Mouse (Mus musculus): ENCODE data around the gene Tiparp. TPM values are rescaled to one million over a fixed set of nuclear protein-coding genes. Genes with fewer than 3 reads are reported as not detected.
A peak's percentile ranks its signal among the peaks of the same experiment; 100 is the strongest.

Gene Tiparp
- polyA plus RNA-seq (2012; ENCODE audit: insufficient read depth, insufficient read length, missing spikeins) = 24.6 and 26.1 TPM in 2 replicates

DNA sequence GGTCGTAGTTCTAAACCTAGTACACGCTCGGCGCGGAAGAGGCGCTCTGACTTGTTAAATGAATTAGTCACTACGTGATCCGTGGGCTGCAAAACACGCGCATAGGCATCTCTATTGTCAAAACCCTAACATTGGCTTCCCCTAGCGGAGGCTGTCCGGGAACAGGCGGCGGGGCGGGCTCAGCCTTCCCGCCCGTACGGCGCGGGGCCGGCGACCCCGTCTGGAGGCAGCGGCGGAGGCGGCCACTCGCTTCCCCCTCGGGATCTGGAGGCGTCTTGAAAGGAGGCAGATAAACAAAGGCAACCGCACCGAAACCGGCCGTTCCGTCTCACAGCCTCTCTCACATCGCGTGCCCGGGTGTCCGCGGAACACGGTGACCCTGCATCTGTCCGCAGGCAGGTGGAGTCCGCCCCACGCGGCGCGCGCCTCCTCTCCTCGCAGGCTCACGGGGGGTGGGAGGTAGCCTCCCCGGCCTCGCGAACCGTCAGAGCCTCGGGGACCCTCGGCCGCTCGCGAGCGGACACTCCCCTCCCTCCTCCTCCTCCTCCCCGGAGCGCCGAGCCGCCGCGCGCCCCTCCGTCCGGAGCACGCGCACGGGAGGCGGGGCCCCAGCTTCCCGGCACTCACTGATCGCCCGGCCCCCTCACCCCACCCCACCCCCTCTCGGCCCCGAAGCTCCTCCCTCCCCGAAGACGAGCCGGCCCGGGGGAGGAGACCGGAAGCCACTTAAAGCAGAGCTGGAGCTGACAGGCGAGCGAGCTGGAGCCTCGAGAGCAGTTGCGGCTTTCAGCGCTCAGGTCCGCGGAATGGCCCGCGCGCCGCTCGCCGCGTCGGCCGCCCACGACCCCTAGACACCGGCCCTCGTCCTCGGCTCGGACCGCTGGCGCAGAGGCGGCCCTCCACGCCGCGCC is at the start of gene Tiparp:
TSS of gene Tiparp (plus strand) at position 720 of the 911 bp plus-strand sequence.
- Histone ChIP-seq H3K4me1 (ENCODE audit: control insufficient read depth, insufficient read depth, low read length) (peaks cover 18% of the 10 kb centered on the region), H3K27ac (ENCODE audit: insufficient read depth, low read depth, low read length) (peak within 1 kb of the TSS; percentile 85), H3K4me3 (ENCODE audit: insufficient read depth, low read length) (peak within 1 kb of the TSS; percentile 92)
- TF ChIP-seq CTCF (IDR thresholded peaks at IDR 0.05; ENCODE audit: low read depth, low read length) (no peak), POLR2A (IDR thresholded peaks at IDR 0.05; ENCODE audit: borderline replicate concordance, low read depth, low read length) (peak; percentile 93)

DNA sequence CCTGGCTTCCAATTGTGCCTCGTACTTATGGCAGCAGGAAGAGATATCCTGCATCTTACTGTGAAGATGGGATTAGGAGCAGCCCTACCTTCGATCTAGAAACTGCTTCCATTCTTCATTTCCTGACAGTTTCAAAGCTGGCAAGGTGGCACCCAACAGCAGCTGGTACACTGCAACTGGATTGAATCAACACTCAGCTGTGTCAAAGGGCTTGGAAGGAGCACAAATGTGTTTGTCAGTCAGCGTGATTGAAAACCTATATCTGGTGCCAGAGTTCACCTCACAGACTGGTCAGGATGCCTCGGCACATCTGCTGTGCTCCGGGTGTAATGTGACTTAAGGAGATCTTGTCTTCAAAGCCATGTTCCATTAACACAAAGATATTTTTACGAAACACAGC is 47.5 kb upstream of the Tiparp start:
- Histone ChIP-seq H3K4me3 (ENCODE audit: insufficient read depth, low read length) (no peak overlapping the region), H3K4me1 (ENCODE audit: control insufficient read depth, insufficient read depth, low read length) (peaks cover 8% of the 10 kb centered on the region; the same call in 1 of the 2 replicates), H3K27ac (ENCODE audit: insufficient read depth, low read depth, low read length) (no peak overlapping the region)
- TF ChIP-seq CTCF (IDR thresholded peaks at IDR 0.05; ENCODE audit: low read depth, low read length) (no peak), POLR2A (IDR thresholded peaks at IDR 0.05; ENCODE audit: borderline replicate concordance, low read depth, low read length) (no peak)

DNA sequence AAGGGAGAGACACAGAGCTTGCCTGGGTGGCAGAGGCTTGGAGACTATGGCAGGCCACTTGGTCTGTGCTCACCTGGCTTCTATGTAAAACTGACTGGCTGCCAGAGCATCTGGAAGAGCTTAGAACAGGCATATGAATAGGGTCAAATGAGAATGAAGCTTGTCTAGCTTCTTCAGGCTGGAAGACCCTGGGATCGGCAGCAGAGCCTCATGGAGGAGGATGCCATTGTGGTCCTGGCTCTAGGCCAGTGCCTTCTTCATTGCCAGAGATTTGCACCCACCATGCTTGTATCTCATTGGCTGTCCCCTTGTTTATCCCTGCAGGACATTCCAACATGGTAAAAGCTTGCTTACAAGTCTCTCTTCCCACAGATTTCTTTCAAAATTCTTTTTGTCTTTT is 45.9 kb upstream of the Tiparp start:
- Histone ChIP-seq H3K4me3 (ENCODE audit: insufficient read depth, low read length) (no peak overlapping the region), H3K4me1 (ENCODE audit: control insufficient read depth, insufficient read depth, low read length) (peaks cover 8% of the 10 kb centered on the region; the same call in 1 of the 2 replicates), H3K27ac (ENCODE audit: insufficient read depth, low read depth, low read length) (no peak overlapping the region)
- no peak for TF ChIP-seq POLR2A (IDR thresholded peaks at IDR 0.05; ENCODE audit: borderline replicate concordance, low read depth, low read length)
- no peak for TF ChIP-seq CTCF (IDR thresholded peaks at IDR 0.05; ENCODE audit: low read depth, low read length)

DNA sequence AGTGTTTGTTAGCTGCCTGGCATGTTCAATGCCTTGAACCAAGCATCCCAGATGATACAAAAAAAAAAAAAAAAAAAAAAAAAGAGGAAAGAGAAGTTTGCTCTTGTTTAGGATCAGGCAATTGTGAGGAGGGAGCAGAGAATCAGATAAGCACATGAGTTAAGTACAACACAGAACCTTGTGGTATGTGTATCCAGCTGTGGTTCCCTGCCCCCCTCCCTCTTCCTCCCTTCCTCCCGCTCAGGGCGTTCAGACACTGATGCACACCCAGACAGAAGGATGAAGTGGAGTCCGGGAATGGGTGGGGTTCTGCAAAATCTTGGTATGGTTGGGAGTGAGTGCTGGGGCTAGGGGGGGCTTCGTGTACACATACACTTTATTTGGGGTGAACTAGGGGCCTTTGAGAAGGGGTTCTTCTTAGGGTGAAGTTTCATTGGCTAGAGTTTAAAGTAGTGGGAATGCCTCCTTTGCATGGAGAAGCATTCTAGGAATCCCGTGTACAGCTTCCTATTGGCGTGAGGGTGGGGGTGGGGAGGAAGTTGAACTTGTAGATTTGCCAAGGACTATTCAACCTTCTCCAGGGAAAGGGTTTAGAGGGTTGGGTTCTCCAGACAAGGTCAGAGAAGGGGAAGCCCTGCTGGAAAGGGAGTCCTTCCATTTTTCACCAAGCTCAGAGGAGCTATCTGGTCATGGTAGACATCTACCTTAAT is 45.4 kb upstream of the Tiparp start:
- no peak for TF ChIP-seq POLR2A (IDR thresholded peaks at IDR 0.05; ENCODE audit: borderline replicate concordance, low read depth, low read length)
- TF ChIP-seq CTCF (IDR thresholded peaks at IDR 0.05; ENCODE audit: low read depth, low read length) = no peak
- Histone ChIP-seq H3K4me1 (ENCODE audit: control insufficient read depth, insufficient read depth, low read length) (peaks cover 8% of the 10 kb centered on the region; the same call in 1 of the 2 replicates), H3K27ac (ENCODE audit: insufficient read depth, low read depth, low read length) (no peak overlapping the region), H3K4me3 (ENCODE audit: insufficient read depth, low read length) (no peak overlapping the region)

DNA sequence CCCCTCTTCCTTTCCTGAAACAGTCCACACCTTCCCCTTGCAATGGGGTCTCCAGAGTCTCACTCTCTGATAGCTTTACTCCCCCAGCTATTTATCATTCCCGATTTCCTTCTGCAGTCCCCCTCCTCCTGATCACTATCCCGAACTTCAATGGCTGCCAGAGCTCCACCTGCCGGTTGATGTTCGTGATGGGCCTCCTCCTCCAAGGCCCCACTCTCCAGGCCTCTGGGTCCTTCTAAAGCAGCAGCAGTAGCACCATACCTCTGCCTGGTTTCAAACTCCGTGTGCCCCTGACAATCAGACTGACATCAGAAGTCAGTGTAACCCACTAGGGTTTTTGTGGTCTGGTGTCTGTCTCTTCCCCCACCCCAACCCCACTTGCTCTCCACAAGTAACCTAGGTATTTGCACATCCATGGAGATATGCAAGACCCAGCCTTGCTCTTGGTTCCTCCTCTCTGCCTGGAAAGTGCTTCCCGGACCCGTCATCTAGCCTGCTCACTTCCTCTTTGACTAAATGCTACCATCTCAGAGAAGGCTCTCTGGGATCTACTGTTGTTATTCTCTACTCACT is 44.0 kb upstream of the Tiparp start:
- TF ChIP-seq CTCF (IDR thresholded peaks at IDR 0.05; ENCODE audit: low read depth, low read length) (no peak), POLR2A (IDR thresholded peaks at IDR 0.05; ENCODE audit: borderline replicate concordance, low read depth, low read length) (no peak)
- Histone ChIP-seq H3K4me1 (ENCODE audit: control insufficient read depth, insufficient read depth, low read length) (peaks cover 8% of the 10 kb centered on the region; the same call in 1 of the 2 replicates), H3K27ac (ENCODE audit: insufficient read depth, low read depth, low read length) (no peak overlapping the region), H3K4me3 (ENCODE audit: insufficient read depth, low read length) (no peak overlapping the region)

DNA sequence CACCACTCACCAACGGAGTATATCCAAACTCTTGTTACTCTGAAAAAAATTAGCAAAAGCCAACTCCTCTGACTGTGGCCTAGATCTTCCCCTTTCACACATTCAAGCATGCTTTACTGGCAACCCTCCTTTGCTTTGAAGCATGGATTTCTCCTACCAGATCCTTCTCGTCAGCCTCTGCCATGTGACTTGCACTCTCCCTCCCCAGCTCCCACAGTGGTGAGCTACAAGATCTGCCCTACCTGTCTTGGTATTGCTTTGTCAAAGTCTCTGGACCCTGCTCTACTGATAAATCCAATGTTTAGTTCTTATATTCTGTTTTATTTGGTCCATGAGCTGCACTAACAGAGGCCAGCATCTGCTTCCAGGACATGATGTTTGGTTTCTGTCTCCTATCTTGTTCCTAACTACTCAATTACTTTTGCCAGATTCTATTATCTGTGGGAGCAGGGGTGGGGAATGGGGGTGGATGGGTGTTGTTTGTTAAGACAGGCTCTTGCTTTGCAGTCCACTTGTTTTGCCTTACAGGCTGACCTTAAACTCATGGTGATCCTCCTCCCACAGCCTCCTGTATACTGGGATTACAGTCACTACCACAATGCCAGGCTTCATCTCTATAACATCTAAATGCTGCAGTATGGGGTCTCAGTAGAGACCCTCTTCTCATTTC is 40.7 kb upstream of the Tiparp start:
- peaks cover 8% of the 10 kb centered on the region; the same call in 1 of the 2 replicates for H3K4me1 ChIP-seq (ENCODE audit: control insufficient read depth, insufficient read depth, low read length)
- H3K4me3 ChIP-seq (ENCODE audit: insufficient read depth, low read length) = no peak overlapping the region
- TF ChIP-seq POLR2A (IDR thresholded peaks at IDR 0.05; ENCODE audit: borderline replicate concordance, low read depth, low read length) = no peak
- TF ChIP-seq CTCF (IDR thresholded peaks at IDR 0.05; ENCODE audit: low read depth, low read length) = no peak

DNA sequence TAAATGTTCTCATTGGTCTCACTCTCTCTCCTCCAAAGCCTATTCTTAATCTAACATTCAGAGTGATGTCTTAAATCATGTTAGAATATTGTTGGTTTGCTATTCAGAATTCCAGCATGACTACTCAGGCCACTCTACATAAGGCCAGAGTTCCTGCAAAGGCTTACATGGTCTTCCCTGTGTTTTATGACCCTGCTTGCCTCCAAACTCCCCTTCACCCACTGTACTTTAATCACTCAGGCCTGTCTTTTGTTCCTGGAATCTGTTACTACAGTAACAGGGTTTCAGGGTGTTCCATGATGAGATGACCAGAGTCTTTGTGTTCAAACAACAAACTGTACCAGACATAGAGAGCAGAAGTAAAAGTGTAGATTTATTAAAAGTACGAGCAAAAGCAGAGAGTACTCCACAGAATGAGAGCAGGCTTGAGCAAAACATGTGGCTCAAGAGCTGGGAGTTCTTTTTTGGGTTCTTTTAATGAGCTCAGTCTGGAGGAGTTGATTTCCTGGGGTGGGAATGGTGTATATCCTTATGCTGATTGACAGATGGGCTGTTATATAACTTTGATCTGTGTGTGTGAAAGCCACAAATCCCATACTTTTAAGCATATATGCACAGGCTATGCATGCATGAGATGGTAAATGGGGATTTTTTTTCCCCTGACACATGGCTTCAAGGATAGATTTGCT is 39.5 kb upstream of the Tiparp start:
- Histone ChIP-seq H3K4me3 (ENCODE audit: insufficient read depth, low read length) (no peak overlapping the region), H3K27ac (ENCODE audit: insufficient read depth, low read depth, low read length) (no peak overlapping the region), H3K4me1 (ENCODE audit: control insufficient read depth, insufficient read depth, low read length) (peaks cover 2% of the 10 kb centered on the region; the same call in 1 of the 2 replicates)
- TF ChIP-seq CTCF (IDR thresholded peaks at IDR 0.05; ENCODE audit: low read depth, low read length) (no peak), POLR2A (IDR thresholded peaks at IDR 0.05; ENCODE audit: borderline replicate concordance, low read depth, low read length) (no peak)

More for the DNA sequence above, 40.7 kb upstream of the Tiparp start:
- no peak overlapping the region for H3K27ac ChIP-seq (ENCODE audit: insufficient read depth, low read depth, low read length)

DNA sequence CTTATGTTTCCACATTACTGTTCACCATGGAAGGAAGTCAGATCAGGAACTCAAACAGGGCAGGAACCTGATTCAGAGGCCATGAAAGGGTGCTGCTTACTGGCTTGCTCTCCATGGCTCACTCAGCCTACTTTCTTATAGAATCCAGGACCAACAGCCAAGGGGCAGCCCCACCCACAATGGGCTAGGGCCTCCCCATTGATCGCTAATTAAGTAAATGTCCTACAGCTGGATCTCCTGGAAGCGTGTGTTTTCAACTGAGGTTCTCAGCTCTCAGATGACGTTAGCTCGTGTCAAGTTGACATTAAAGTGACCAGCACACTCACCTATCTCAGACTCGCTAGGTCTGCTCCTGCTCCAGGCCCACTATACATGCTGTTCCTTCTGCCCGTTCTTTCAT is 38.6 kb upstream of the Tiparp start:
- no peak for TF ChIP-seq CTCF (IDR thresholded peaks at IDR 0.05; ENCODE audit: low read depth, low read length)
- no peak for TF ChIP-seq POLR2A (IDR thresholded peaks at IDR 0.05; ENCODE audit: borderline replicate concordance, low read depth, low read length)
- no peak overlapping the region for H3K27ac ChIP-seq (ENCODE audit: insufficient read depth, low read depth, low read length)
- no peak overlapping the region for H3K4me3 ChIP-seq (ENCODE audit: insufficient read depth, low read length)
- no peaks in the 10 kb centered on the region for H3K4me1 ChIP-seq (ENCODE audit: control insufficient read depth, insufficient read depth, low read length)

Data from bone marrow macrophage, adult 2 months (primary cell).